Mouse (Mus musculus): Measurements from ENCODE around the gene Gtf2h3.
A peak's percentile ranks its signal among the peaks of the same experiment; 100 is the strongest.
"Not testable (repeated sequence)": the region's sequence is repeated elsewhere in the genome, so short reads cannot be mapped to it uniquely, and the experiment has no call there.

The Gtf2h3 gene

DNA sequence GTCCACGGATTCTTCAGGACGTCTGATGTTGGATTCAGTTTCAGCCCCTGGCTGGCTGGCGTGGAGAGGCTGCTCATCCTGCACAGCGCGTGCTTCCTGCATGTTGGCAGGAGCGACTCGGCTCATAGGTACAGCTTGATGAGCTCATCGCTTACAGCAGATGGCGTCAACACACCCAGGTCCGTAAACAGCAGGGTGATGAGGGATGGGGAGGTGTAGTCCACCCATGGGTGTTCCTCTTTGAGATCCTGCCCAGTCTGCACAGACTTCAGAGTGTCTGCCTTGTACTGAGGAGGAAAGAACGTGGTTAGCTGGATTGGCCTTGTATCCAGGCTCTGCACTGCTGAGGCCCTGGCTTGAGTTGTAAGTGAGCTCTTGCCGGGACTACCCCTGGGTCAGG lies 7.9 kb upstream of the Gtf2h3 start:
- DNase-seq (ENCODE audit: low read depth, low spot score): no peak

DNA sequence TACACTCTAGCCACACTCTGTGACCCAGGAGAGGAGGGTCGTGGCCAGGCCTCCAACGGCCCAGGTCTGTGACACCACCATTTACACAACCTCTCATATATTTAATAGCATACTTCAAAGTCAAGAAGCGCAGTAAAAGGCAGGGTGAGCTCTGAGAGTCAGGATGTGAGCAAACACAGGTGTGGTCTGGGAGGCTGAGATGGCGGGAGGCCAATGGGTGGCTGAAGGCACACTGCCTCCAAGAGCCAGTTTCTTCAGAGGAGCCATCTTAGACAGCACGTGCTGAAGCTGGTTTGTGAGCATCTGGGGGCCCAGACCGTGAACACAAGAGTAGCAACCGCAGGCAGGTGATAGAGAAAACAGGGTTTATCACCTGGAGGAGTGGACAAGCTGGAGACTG lies 3.5 kb upstream of the Gtf2h3 start:
- no peak for DNase-seq (ENCODE audit: low read depth, low spot score)

- DNase-seq (ENCODE audit: low read depth, low spot score): no peak
These were observed 3.6 kb downstream of the Gtf2h3 start for GRCm38 (mm10) chr5:124582515-124582914.

DNA sequence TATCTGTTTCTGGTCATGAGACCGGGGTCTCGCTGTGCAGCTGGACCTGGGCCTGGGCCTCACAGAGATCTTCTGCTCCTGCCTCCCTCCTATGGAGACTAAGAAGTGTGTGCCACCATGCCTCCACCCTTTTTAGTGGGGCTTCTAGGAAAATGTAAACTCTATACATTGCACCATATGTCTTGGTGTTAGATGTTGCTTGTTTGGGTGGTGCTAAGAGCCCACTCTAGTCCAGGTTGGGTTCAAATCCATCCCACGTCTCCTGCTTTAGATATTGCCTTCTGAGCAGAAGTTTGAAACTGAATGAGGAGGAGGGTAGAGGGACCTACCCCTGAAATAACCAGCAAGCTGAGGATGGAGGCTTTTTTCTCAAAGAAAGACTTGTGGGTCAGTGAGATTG lies 13.8 kb downstream of the Gtf2h3 start:
- DNase-seq (ENCODE audit: low read depth, low spot score): no peak

- DNase-seq (ENCODE audit: low read depth, low spot score): peak; percentile 91
These were observed 19.6 kb downstream of the Gtf2h3 start for GRCm38 (mm10) chr5:124598224-124599174.

- DNase-seq (ENCODE audit: low read depth, low spot score): not testable (repeated sequence)
These were observed 20.8 kb downstream of the Gtf2h3 start for GRCm38 (mm10) chr5:124599726-124600125.

DNA sequence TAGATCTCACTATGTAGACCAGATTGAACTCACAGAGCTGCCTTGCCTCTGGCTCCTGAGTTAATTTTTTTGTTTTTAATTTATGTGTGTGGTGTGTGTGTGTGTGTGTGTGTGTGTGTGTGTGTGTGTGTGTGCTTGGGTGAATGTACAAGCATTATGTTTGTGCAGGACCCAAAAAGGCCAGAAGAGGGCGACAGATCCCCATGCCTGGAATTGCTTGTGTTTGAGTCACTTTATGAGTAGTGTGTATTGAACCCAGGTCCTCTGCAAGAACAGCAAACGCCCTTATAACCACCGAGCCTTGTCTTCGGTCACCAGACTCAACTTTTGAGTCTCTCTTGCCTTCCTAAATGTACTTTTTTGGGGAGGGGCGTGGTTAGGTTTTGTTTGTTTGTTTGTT lies 23.4 kb downstream of the Gtf2h3 start:
- DNase-seq (ENCODE audit: low read depth, low spot score): no peak

- no peak for DNase-seq (ENCODE audit: low read depth, low spot score)
These were observed 25.4 kb downstream of the Gtf2h3 start for GRCm38 (mm10) chr5:124604296-124604695.

DNA sequence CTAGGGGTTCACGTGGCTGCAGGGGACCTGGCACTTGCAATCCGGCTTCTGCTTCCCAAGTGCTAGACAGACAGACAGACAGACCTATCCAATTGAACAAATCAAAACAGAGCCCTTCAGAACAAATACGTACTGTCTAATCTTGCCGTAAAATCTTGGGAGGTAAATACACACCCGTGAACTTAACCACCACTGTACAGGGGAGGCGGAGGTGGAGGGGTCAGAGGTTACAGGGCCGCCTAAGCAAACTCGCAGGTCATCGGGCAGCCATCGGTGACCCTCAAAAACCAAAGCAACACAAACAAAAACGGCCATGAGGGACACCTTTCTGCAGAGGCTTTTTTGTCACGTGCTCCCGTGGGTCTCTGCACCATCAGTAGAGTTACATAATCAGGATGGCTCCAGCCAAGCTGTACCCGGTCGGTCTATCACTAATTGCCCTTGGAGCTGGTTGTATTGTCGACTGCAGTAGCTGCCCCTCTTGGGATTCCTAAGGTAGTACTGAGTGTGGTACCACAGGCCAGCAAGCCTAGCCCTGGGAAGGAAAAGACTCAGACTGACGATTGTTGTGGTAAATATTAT lies 26.2 kb downstream of the Gtf2h3 start:
- DNase-seq (ENCODE audit: low read depth, low spot score): no peak

GRCm38 (mm10) chr5:124610965-124611364 lies 32.0 kb downstream of the Gtf2h3 start:
- DNase-seq (ENCODE audit: low read depth, low spot score): no peak

DNA sequence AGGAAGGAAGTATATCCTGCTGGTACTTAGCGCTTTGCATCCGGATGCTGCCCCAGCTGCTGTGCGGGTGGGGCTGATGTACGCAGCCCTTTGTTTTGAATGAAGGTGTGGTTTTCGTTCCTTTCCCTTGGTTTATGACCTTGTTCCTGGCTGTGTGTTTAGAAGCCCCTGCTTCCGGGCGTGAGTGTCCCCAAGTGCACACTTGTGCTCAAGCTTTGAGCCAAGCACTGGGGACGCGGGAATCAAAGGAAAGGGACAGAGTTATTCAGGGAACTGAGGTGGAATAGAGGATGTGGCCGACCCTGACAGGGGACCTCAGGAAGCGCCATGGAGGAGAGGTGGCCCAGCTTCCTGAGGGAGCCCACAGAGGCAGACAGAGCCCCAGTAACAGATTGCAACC lies 35.8 kb downstream of the Gtf2h3 start:
- no peak for DNase-seq (ENCODE audit: low read depth, low spot score)

DNA sequence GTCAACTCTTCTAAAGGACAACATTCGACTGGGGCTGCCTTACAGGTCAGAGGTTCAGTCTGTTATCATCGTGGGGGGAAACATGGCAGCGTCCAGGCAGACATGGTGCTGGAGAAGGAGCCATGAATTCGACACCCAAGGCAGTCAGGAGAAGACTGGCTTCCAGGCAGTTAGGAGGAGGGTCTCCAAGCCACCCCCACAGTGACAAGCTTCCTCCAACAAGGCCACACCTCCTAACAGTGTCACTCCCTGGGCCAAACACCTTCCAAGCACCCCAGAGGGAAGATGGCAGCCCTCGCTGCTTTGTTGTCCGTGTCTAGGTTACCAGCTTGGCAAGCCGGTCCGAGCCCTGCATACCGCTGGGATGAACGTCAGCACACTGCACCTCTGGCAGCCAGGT lies 39.8 kb downstream of the Gtf2h3 start:
- DNase-seq (ENCODE audit: low read depth, low spot score): no peak

DNA sequence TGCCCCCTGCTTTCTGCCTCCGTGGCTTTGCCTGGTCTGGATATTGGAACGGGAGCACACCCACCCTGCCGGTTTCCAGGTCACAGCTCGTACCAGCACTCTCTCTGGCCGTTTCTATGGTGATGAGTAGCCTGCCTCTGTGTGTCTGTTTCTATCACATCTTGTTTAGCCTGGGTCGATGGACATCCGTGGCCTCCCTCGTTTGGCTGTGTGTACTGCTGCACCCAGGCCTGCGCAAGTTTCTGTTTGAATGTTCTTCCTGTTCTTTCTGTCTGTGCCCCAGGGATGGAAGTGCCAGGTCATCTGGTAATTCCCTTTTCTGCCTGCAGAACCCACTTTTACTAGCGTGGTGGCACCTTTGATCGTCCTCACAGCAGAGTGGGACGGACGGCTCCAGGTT lies 42.4 kb downstream of the Gtf2h3 start:
- peak; percentile 20 for DNase-seq (ENCODE audit: low read depth, low spot score)

DNA sequence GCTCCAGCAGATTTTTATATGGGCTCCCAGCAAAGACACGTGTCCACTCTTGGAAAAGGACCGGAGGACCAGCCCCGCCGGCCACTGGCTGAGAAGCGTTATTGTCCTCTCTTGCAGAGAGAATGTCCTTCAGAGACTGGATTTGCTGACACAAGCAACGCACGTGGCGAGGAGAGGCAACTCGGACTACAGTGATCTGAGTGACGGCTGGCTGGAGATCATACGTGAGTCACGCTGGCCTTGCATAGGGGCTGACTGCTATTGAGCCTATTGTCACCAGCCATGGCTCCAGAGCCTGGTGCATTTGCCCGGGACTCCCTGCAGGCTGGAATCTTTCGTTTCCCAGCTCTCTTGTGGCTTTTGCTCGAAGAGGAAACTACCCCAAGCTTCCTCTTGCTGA lies 44.0 kb downstream of the Gtf2h3 start:
- DNase-seq (ENCODE audit: low read depth, low spot score): no peak

DNA sequence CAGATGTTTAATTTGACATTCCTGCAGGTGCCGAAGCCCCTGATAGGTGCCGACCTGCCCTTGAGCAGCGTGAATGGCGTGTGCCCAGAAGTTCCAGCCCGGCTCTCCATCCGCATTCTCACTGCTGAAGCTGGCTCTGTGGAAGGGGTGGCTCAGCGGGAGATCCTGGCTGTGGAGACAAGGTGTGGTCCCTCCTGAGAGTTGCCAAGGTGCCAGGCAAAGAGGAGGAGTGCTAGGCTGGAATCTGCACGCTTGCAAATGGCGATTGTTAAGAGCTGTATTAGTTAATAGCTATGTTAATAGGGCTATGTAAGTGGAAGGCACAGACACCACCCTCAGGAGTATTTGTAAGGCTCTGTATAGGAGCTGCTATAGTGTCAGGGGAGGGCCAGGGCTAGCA lies 45.4 kb downstream of the Gtf2h3 start:
- DNase-seq (ENCODE audit: low read depth, low spot score): no peak

DNA sequence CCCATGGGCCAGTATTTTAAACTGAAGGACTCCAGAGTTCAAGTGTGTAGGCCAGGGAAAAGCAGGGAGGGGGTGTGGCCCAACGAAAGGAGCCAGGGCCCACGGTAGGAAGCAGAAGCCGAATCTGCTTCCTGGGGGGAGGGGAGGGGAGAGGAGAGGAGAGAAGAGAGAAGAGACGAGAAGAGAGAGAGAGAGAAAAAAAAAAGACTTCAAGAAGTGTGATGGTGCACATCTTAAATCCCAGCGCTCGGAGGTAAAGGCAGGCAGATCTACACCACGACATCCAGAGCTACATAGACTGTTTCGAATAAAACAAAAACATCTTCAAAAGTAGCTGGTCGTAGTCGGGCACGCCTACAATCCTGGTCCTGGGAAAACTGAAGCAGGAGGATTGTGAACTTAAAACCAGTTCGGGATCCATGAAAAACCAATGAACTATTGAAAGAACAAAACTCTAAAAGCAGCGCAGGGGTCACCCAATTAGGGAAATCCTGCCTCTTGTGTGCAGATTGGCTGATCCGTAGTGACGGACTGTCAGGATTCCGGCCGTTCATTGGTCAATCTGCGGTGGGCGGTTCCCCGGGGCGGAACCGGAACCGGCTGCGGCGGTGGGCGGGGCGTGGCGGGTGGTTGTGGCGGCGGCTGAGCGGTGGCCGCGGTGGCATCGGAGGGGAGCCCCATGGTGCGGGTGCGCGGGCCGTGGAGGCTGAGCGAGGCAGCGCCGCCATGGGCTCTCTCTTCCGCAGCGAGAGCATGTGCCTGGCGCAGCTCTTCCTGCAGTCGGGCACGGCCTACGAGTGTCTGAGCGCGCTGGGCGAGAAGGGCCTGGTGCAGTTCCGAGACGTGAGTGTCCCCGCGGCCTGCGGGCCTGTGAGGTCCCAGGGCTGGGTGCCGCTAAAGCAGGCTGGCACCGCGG lies 49.8 kb downstream of the Gtf2h3 start, which contains the start of gene Atp6v0a2:
Gene Atp6v0a2 (plus strand): TSS at position 129 of the 916 bp plus-strand sequence.
- DNase-seq (ENCODE audit: low read depth, low spot score): peak; percentile 72

DNA sequence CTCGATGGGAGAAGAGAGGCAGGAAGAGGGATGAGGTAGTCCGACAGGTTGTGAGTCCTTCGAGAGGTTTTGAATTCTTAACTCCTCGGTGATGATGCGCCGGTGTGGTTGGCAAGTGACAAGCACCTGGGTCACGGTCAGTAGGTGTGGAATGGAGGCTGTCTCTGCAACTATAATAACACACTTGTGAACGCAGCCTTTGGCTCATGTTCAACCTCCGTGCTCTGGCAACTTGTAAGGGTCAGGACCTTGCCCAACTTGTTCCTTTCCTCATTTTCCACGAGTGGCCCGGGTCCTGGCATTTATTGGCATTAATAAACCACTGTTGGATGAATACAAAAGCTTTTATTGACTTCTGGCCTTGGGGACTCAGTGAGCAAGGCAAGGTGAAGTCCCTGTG lies 50.7 kb downstream of the Gtf2h3 start:
- DNase-seq (ENCODE audit: low read depth, low spot score): no peak

DNA sequence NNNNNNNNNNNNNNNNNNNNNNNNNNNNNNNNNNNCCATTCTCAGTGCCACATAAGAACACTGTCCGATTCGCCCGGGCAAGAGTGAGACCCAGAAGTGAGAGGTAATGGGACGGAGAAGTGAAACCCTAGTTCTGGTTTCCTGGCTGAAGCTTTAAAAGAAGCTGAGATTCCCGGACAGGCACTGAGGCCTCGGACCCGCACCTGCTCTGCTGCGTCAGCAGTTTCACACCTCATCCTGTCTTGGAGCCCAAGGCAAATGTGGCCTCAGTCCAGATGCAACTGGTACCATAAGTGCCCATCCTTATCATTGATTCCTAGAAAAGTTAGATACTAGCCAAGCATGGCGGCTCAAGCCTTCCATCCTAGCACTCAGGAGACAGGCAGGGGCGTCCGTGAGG lies 52.7 kb downstream of the Gtf2h3 start:
- DNase-seq (ENCODE audit: low read depth, low spot score): no peak

DNA sequence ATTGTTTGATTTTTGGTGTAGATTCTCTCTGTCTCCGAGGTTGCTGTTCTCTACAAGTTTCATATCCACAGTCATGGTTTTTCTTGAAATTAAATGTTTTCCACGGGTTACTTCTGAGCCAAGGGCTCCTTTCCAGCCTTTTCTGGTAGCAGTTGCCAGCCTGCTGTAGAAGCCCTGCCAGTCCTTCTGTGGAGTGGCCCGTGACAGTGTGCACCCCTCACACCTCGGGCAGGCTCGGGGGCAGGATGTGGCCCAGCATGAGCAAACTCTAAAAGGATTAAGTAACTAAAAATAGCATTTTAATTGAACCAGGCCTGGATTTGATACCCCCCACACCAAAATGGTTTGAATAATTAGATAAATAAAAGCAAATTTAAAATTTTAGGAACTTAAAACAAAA lies 53.5 kb downstream of the Gtf2h3 start:
- no peak for DNase-seq (ENCODE audit: low read depth, low spot score)

DNA sequence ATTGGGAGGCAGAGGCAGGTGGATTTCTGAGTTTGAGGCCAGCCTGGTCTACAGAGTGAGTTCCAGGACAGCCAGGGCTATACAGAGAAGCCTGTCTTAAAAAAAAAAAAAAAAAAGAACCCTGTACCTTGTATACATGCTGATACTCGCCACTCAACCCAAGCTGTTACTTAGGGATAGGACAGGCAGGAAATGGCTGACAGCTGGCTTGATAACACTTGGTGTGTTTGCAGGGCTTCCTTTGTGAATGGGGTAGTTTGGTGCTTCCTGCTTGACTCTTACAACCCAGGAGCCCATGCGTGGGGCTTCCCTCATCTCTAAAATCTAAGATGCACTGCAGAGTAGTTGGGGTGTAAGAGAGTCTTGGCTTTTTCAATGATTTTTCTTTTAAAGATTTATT lies 54.5 kb downstream of the Gtf2h3 start:
- no peak for DNase-seq (ENCODE audit: low read depth, low spot score)

- not testable (repeated sequence) for DNase-seq (ENCODE audit: low read depth, low spot score)
These were observed 56.1 kb downstream of the Gtf2h3 start for GRCm38 (mm10) chr5:124635068-124635467.

DNA sequence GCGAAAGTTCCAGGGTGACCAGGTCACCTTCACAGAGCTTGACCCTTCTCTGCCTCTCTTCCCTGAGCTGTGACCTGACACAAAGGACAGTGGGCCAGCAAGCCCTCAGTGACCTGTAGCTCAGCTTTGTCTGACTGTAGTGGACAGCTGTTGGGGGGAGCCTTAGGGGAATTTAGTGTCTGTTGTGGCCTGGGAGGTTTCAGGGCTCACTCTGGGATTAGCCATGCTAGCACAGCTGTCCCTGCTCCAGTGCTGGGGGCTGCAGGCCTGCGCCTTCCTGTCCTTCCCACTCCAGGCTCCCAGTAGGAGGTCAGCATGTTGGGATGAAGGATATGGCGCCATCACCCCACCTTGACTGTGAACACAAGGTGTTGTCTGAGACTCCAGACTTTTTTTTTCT lies 57.2 kb downstream of the Gtf2h3 start:
- DNase-seq (ENCODE audit: low read depth, low spot score): no peak
